Mouse (Mus musculus): ENCODE results near the gene Akain1.

Gene Akain1

DNA sequence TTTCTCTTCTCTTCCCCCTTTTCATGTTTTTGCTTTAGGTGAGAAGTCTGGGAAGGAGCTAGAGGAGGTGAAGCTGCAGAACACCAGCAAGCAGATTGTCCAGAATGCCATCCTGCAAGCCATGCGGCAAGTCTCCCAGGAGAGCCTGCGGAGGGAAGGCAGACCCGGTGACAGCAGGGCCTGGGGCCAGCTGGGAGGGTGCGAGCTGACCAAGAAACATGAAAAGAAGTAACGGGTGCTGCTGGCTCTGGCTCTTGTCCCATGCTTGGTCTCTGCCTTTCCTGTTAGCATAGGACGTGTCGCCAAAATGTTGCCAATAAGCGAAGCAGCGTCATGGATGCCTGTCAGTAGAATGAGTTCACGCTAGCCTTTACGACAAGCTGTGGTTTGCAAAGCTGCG, 48.0 kb downstream of the Akain1 start:
- DNase-seq (ENCODE audit: low spot score), result no peak

DNA sequence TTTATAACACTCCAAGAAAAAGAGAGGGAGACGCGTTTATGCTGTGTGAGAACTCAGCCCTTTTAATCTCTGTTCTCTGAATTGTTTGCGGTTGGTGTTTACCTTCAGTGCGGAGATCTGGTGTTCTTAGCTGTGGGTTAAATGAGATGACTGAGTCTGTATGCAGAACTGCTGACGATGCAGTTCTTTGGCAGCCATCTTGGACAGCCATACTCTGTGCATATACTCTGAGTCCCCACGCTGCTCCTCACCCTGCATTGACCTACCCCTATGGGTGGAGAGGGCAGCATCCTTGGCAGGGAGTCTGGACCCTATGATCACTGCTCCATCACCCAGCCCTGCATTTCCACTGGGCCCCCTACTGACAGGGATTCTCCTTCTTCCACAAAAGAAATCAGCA, 48.8 kb downstream of the Akain1 start:
- DNase-seq (ENCODE audit: low spot score), result no peak

DNA sequence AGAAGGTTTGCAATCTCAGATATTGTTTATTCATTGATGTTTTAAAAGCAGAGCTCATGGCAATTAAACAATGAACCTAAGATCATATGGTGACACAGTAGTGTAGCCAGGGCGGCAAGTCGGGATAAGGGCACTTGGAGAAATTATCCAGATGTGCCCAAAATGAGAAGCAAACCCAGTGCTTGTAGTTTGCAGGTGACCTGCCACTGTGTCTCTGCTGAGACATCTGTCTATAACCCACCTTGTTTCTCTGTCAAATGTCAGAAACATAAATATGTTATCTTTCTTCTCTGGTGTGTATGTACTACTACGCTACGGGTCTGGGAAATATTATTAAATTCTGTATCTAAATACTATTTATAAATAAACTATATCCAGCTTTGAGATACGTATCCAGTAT, 49.7 kb downstream of the Akain1 start:
- no peak for DNase-seq (ENCODE audit: low spot score)

DNA sequence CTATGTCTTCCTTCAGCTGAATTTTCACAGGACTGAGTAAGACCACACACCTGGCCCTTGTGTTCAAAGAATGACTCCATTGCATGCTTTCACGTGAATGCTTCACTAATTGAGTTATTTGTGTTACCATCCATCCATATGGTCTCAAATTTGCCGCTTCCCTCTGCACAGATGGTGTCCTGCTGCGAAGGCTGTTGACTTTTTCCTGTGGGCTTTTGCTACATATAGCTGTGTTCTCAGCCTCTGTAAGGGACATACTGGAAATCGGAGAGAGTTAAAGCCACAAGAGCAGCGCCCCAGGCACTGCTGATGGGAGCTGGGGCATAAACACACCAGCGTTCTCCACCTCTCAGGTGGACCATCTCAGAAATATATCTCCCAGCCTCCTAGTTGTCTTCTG, 53.2 kb downstream of the Akain1 start:
- DNase-seq (ENCODE audit: low spot score), result no peak

DNA sequence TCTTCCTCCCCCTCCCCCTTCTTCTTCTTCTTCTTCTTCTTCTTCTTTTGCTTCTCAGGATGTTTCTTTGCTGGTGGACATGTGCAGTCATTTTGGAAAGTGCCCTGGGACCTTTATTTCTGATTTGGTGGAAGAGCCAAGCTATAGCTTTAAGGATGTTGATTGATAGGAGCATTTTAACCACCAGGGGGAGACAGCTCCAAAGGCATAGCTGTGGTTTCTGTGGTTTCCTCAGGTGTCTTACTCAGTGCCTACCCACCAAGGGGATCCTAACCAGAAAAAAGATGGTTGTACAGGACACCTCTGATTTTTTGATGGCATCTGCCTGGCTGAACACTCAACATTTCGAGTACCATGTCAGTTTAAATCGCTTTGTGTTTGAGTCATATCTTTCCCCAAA, 56.4 kb downstream of the Akain1 start:
- no peak for DNase-seq (ENCODE audit: low spot score)

DNA sequence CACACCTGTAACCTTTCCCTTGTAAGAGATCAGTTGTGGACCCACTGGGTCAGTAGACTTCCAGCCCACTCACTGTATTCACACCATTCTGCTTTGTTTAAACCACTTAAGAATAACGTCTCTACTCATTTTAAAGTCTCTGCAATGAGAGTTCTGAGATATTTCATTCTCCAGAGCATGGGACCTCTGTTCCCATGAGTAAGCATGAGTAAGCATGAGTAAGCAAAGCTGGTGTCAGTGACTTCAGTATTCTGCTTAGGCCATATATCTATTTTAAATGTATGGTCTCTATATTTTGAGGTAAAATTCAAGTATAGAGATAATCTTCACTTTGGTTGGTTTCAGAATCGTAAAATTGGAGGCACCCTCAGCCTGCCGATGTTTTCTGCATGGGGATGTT, 57.0 kb downstream of the Akain1 start:
- DNase-seq (ENCODE audit: low spot score), result no peak

DNA sequence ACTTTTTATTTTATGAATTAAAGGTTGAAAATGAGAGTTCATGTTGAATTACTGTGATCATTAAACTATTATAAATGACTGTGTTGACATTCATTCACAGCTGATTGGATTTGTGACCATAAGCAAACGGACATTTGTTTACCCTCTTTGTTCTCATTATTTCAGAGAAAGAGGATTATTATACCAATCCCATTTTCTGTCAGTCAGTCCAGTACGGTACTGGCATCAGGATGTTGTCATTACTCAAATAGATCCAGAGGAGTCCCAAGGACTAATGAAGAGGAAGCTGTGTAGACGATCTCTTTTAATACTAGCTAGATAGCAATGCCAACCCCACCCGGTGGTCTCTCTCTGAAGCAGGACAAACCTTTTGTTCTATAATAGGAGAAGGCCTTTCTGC, 58.2 kb downstream of the Akain1 start:
- no peak for DNase-seq (ENCODE audit: low spot score)

DNA sequence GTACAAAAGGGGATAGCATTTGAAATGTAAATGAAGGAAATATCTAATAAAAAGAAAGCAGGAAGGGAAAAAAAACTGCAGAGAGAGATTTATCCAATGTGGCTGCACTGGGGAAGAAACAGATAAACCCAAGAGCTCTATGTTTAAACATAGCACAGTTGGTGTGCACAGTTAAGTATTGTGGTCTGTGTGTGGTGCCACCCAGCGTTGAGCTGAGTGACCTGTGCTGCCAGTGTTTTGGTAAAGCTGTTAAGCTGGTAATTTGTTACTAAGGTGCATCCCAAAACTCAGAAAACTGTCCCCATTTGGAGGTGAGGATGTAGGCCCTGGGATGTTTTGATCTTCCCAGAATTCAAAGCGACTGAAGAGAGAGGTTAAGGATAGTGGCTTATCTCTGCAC, 59.8 kb downstream of the Akain1 start:
- no peak for DNase-seq (ENCODE audit: low spot score)

DNA sequence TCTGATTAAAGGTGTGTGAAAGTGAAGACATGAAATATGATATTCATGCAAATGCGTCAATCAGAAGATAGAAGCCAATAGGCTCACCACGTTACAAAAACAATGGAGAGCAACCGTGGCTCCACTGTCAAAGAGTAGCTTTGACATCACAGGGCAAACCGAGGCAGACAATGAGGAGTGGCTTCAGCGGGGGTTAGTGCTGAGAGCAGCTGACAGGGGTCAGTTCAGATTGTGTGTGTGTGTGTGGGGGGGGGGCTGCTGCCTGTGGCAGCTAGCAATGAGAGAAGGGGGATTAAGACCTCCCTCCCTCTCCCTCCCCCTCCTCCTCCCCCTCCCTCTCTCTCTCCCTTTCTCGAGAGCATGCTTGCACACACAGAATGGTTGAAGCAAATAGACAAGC, 60.3 kb downstream of the Akain1 start:
- no peak for DNase-seq (ENCODE audit: low spot score)

DNA sequence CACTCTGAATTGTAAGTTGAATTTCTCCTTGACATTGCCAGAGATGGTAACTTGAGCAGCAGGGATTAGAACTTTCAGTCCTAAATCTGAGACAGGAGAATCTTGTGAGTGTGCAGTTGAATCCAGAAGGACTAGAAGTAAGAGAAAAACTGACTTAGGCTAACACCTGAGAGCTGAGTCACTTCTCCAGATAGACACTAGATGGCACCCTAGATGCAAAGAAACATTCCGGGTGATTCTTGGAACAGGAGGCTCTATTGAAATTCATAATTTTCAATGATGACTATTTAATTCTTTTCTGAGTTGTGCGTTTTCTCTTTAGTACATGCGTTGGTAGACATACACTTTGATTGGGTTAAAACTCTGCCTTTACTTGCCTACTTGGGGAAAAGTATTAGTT, 66.9 kb downstream of the Akain1 start:
- no peak for DNase-seq (ENCODE audit: low spot score)

DNA sequence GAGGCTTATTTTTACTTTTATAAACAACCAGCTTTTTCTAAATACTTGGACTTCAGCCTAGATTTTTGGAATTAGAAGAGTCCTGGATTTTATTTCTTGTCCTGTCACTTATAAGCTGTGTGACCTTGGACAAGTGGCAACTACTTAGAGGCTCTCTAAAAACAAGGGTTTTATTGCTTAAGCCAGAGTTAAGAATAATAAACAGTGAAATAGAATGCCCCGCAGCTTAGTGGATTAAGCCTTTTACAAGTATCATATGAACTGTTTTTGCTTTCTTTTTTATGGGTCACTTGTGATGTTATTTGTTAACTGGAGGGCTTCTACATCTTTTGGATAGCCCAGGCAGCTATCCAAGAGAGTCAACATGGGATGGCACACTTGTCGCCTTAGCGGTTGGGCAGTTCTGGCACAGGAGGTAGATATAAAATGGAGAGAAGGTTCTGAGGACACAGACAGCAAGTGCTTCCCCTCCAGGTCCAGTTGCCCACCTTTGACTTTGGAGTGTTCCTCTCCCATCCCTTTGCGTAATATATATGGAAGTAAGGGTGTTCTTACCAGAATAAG, 77.3 kb downstream of the Akain1 start:
- no peak for DNase-seq (ENCODE audit: low spot score)

DNA sequence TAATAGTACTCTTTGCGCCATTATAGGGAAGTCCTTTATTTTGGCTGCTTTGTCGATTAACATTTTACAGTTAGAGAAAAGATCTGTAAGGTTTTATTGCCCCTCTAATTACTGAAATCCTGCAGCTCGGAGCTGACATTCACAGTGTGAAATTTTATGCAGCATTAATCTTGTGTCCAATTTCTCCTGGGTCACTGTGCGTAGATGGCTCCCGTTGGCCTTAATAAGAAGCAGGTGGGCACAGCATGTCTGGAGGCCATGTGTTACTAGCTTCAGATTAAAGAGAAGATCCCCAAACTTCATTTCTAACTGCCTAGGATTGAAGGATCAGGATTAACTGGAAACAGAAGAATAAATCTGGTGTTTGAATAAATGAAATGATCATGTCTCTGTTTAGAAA, 92.3 kb downstream of the Akain1 start:
- DNase-seq (ENCODE audit: low spot score), result no peak

All from ovary, postnatal 10 days (tissue).